Mouse (Mus musculus) adrenal gland, adult (tissue): ENCODE data around the gene Zbtb22.

Experiments used
- DNase-seq, 2 experiments: peaks; one replicate each; pipeline ENCODE4 v3.0.0; 2022 to 2023; ENCODE audit warnings: low spot score in 1 of 2; ENCODE audit not compliant: inconsistent age in 2 of 2

Zbtb22 gene

DNA sequence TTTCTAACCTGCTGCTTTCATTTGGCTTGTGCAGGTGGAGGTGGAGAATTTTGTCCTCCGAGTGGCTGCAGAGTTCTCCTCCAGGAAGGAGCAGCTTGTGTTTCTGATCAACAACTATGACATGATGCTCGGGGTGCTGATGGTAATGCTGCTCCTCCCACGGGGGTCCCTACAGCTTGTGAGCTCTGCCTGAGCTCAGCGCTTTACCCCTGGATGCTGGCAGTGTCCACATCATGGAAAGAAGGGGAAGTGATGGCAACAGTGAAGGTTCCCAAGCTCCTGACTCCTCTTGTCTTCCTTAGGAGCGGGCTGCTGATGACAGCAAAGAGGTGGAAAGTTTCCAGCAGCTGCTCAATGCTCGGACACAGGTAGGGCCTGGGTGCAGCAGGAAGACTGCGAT, 47.2 kb downstream of the Zbtb22 start:
- DNase-seq: no peak

DNA sequence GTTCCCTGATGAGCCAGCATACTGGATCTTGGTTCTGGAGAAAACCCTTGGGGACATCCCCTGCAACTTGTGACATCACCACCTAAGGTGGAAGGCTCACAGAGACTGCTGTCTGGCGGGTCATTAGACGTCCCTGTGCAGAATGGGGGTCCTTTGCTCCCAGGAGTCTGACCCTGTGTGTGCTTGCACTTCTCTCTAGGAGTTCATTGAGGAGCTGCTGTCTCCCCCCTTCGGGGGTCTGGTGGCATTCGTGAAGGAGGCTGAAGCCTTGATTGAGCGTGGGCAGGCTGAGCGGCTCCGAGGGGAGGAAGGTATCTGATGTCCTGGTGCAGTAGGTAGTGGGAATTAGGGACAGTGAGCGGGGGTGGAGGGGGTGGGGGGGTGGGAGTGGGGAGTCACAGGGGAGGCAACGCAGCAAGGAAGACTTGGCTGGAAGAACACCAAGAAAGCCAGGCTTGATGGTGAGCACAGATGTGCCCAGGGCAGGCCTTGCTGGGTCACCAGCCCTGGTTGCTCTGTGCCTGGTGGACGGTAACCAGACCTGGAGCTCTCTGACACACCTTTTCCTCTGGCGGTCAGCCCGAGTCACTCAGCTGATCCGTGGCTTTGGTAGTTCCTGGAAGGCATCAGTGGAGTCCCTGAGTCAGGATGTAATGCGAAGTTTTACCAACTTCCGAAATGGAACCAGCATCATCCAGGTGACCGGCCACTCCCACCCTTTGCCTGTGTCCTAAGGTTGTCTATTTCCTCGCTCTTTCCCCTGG, 49.6 kb downstream of the Zbtb22 start:
- DNase-seq: peak in 1 of 2 experiments; percentile 33

- DNase-seq: peak; percentile 74 to 82
Measured at GRCm38 (mm10) chr17:33965846-33966550, 50.3 kb downstream of the Zbtb22 start.

DNA sequence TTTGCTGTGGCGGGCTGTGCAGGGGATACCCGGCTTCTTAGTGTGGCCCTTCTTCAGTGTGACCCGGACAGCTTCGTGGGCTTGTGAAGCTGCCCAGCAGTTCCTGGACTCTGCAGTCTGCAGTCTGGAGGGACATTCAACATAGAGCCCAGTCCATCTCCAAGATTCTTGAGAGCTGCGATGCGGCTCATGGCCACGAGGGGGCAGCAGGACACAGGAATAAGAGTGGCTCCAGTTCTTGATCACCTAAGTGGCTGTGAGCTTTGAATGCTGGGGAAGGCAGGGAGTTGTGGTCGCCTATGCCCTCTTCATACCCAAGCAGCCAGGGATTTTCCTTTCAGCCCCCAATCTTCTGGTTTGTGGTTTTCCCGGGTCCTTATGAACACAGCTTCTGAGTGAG, 52.8 kb downstream of the Zbtb22 start:
- DNase-seq: peak; percentile 72 to 92
